Mouse (Mus musculus): Measurements from ENCODE around the gene Entpd7.

DNA sequence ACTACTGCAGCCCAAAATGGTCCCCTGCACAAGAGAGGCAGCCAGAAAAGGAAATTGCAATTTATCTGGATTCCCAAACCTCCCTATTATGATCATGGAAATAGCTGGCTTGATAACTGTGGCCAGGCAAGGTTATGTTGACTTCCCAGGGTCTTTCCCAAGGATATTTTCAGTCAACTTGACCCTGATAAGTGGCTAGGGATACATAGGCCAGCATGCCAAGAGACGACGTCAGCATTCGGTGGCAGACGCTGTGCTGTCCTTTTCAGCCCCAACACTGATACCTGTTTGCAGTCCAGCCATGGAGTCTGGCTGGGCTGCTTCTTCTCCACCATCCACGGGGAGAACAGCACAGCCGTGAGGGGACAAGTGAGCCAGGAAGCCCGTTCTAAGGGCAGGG is 18.4 kb upstream of the Entpd7 start:
- TF ChIP-seq ZNF384 (IDR thresholded peaks at IDR 0.05; ENCODE audit: low read depth, low read length) (no peak), CHD2 (IDR thresholded peaks at IDR 0.05; ENCODE audit: low read depth, low read length) (no peak), MAFK (IDR thresholded peaks at IDR 0.05; ENCODE audit: insufficient read depth, low read depth, low read length) (no peak)
